ENCODE assay signal across 12 mouse cellular contexts in the genomic region with DNA sequence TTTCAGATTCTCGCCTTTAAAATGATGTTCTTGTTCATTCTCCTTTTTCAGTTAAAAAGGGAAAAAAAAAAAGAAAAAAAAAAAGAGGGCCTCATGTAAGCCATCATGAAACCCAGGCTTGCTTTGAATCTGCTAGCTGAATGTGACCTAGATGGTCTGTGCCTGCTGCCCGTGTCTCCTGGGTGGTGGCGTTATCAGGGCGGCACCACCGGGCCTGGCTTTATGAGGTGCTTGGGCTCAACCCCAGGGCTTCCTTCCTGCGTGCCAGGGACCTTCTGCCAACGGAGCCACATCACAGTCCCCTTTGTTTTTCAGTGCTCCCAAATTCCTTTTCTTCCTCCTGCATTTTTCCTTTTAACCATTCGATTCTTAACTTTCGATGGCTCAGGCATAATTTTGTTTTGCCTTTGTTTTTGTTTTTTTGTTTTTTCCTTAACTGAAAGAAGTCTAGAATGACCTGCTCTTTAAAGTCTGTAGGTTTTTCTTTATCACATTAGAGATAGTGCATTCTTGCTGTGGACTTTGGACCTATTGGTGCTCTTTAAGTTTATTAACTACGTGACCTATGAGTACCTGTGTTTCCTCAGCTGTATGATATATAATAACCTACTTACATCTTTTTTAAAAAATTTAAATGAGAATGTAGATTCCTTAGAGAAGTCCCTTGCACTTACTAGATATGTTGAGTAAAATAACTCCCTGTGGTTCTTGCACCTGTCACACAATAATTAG. TPM values are rescaled to one million over a fixed set of nuclear protein-coding genes. Genes with fewer than 3 reads are reported as not detected.
DNase-seq lines count a peak whose midpoint lies in the region; ATAC-seq lines count a peak whose summit lies in the region.
"Had no signal": no experiment of that assay in that cellular context is flagged by ENCODE, and none has a peak within 500 bp of the region (broad histone marks: within the 10 kb centered on the region; RNA-seq: fewer than 3 reads in every experiment).

No protein-coding gene starts in this region.

- H3K36me3 ChIP-seq in midbrain, embryonic 11.5 days (ENCODE audit: control insufficient read depth, insufficient read depth, low read length) = no peaks in the 10 kb centered on the region; the same call in 1 of the 2 replicates

- no peaks in the 10 kb centered on the region for H3K27me3 ChIP-seq in midbrain, embryonic 11.5 days (ENCODE audit: control insufficient read depth, insufficient read depth, low read length)
- H3K27me3 ChIP-seq: lung, embryonic 15.5 days; midbrain, embryonic 13.5 days had no signal

- no peak overlapping the region for H3K4me3 ChIP-seq in midbrain, embryonic 11.5 days (ENCODE audit: low read depth, low read length)
- H3K4me3 ChIP-seq: lung, embryonic 15.5 days; midbrain, embryonic 13.5 days had no signal

- H3K9ac ChIP-seq in midbrain, embryonic 11.5 days (ENCODE audit: low read length) = no peak overlapping the region
- H3K9ac ChIP-seq: lung, embryonic 15.5 days; midbrain, embryonic 13.5 days had no signal

- ATAC-seq in megakaryocyte-erythroid progenitor cell, adult 5-6 weeks (replicated peaks; ENCODE audit: low FRiP score, low TSS enrichment, poor library complexity, severe bottlenecking) = peak; percentile 96
- no peak for ATAC-seq in midbrain, embryonic 11.5 days (ENCODE audit: low FRiP score)
- ATAC-seq: midbrain, embryonic 13.5 days had no signal

- no peak overlapping the region for H3K4me2 ChIP-seq in midbrain, embryonic 11.5 days
- H3K4me2 ChIP-seq: lung, embryonic 15.5 days; midbrain, embryonic 13.5 days had no signal

- 88% methylated on average over 10 of the region's 10 CpGs for WGBS in midbrain, embryonic 11.5 days

- no peaks in the 10 kb centered on the region for H3K9me3 ChIP-seq in midbrain, embryonic 11.5 days (ENCODE audit: control insufficient read depth, low read length)
- H3K9me3 ChIP-seq: lung, embryonic 15.5 days; midbrain, embryonic 13.5 days had no signal

- H3K4me1 ChIP-seq in midbrain, embryonic 11.5 days (ENCODE audit: control insufficient read depth, insufficient read depth, low read length) = no peaks in the 10 kb centered on the region

- no peak overlapping the region for H3K27ac ChIP-seq in midbrain, embryonic 11.5 days (ENCODE audit: low read depth, low read length)
- H3K27ac ChIP-seq: midbrain, embryonic 13.5 days had no signal

- DNase-seq in spleen, adult 12 weeks (ENCODE audit: low spot score) = peak; percentile 60
- DNase-seq in spleen, adult 18-20 months = no peak
- DNase-seq in liver = peak; percentile 87
- DNase-seq in frontal cortex, postnatal 36 days (ENCODE audit: low spot score in 2 of 2) = no peak
- DNase-seq in midbrain, embryonic 11.5 days (ENCODE audit: low spot score, missing footprints) = no peak
- DNase-seq in embryo, embryonic 9.5 days (ENCODE audit: extremely low spot score) = no peak
- DNase-seq: cerebellum, adult 8-10 months; kidney, postnatal 14 days had no signal

RNA-seq across cellular contexts. Expression of a gene that starts 7.5 kb away (rescaled TPM):
- 9.7 and 17.3 TPM in 2 replicates for total RNA-seq in megakaryocyte-erythroid progenitor cell, adult 5-6 weeks (2014; fragmentation: Nextera tagmentation)
- 8.3 and 19.3 TPM in 2 replicates for total RNA-seq in megakaryocyte-erythroid progenitor cell, adult 5-6 weeks (2017)
- polyA plus RNA-seq in midbrain, embryonic 11.5 days (2014; fragmentation: Nextera tagmentation; extraction: Ambion mirVana) = 19.1 and 20.1 TPM in 2 replicates
- total RNA-seq: granulocyte monocyte progenitor cell, adult 5-6 weeks had no signal

Comparison
In these comparisons a context has a peak if more than half of its experiments do, and no peak if none do; other contexts are left out.
1. DNase-seq: peak in spleen, adult 12 weeks (single experiment) and liver (single experiment); none in spleen, adult 18-20 months (0 of 2), frontal cortex, postnatal 36 days (0 of 2), midbrain, embryonic 11.5 days (single experiment) and embryo, embryonic 9.5 days (single experiment).